Mouse (Mus musculus) left cerebral cortex, adult 11 months (tissue): Measurements from ENCODE around the gene Gm20219.
A peak's percentile ranks its signal among the peaks of the same experiment; 100 is the strongest.

ENCODE experiments used
- DNase-seq: peaks from one replicate; pipeline ENCODE4 v3.0.0; 2022; ENCODE audit warnings: low spot score

Gm20219 gene

DNA sequence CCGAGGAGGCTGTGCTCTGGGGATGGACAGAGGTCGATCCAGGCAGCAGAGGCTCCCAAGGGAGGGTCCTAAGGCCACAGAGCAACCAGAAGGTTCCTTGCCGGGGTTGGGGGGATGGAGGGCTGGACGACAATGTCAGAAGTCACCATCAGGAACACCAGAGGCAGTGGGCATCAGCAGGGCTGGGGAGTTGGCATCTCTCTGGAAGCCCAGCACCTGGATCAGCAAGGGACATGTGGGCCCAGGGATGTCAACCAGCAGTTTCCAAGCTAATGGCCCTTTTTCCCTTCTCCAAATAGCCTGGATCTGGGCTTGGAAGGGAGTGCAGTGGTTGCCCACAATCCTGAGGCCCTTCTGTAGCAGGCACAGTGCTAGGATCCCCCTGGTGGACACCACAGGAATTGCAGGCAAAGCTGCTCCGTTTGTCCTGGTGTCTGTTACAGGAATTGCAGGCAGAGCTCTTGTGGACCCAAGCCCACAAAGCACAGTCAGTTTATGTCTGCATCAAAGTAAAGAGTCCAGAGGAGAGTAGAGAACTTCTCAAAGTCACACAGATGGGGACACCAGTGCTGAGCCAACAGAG, 1.3 kb downstream of the Gm20219 start:
- peak; percentile 61 for DNase-seq

DNA sequence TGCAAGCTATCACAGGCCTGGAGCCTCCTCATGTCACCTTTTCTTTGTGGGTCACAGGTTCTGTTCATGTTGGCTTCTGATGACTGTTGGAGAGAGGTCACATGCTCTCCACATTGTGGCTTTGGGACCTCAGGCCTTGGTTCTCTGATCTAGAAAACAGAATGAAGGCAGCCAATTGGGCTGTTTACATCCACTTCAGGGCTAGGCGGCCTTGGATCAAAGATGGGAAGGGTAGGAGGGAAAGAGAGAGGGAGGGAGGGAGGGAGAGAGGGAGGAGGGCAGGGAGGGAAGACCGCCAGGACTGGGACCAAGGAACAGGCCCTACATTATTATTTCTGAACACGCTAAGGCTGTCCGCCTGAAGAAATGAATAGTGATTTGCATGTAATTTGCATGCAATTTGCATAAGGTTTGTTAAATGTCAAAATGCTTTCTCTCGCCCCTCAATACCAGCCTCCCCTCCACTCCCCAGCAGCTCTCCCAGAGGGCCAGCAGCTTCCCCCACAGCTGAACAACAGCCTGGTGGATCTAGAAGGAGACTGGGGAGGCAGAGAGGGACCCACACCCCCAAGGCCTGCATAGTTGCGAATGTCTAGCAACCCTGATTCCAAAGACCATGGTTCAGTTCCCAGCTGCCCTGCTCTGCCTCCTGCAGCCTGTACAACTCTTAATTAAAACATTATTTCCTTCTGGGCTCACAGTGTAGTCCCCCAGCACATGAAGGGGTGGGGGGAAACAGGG, 2.2 kb downstream of the Gm20219 start:
- DNase-seq = no peak

DNA sequence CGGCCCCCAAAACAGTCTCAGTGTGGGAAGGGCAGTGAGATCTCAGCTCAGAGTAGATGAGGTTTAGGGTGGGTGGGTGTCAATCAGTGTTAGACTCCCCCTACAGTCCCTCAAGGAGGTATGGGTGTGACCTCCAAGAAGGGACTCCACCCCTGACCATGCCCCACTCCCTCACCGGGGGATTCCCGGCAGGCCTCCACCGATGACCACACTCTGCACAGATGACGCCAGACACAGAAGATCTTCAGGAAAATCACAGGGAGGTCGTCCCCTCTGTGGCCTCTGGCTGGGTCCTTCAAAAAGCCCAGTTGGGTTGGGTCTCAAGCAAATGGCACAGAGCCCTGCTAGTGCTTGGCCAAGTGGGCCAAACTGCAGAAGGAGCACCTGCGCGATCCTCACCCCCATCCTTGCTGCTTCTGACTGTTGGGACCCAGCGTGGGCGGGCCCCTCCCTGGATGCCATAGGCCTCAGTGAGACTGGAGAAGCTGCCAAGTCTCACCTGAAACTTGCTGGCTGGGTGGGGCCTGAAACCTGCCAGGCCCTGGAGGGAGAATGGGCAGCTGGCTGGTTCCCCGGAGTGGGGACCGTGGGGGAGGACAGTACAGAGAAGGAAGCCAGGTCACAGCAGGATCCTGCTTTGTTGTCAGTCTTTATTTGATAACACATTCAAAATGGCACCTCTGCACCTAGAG, 3.3 kb downstream of the Gm20219 start:
- no peak for DNase-seq

- no peak for DNase-seq
These were observed 5.5 kb downstream of the Gm20219 start for GRCm38 (mm10) chr17:56548605-56549105.

DNA sequence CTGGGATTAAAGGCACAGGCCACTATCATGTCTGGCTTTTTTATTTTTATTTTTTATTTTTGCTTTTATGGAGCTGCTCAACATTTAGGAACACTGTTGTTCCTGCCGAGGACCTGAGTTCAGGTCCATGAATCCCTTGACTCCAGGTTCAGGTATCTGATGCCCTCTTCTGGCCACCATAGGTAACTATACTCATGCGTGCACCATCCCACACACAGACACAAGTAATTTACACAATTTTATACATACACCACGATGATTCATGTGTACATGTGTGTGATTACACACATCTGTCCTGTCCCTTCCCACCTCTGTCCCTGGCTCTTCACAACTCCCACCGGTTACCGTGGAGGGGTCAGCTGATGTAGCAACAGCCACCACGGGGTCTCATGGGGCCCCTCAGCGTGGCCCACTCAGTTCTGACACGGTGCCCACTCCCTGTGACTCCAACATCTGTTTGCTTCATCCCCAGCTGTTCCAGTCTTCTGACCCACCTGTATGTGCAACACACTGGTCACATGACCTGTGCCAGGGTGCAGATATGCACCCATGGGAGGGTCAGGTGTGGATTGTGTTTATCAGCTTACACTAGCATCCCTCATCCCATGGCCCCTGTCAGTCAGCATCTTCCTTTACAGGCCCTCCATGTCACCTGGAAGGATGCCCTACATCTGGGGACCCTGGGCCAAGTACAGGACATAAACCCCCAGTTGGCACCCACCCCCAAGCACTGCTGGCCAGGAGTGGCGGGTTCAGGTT, 6.2 kb downstream of the Gm20219 start:
- no peak for DNase-seq

GRCm38 (mm10) chr17:56547116-56547845, 6.9 kb downstream of the Gm20219 start:
- no peak for DNase-seq

DNA sequence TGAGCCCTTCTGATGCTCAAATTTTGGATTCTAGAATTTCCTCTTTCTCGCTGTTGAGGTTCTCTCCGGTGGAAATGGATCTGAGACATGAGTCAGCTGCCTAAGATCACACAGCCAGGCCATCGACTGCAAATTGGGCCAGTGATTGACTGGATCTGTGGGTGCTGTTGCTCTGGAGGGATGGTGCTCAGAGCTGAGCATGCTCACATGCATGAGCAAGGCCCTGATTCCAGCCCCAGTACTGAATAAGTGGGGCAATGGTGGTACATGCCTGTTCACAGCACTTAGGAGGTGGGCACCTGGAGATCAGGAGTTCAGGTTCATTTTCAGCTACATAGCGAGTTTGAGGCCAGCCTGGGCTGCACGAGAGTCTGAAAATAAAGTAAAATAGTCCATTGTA, 7.6 kb downstream of the Gm20219 start:
- DNase-seq = no peak

DNA sequence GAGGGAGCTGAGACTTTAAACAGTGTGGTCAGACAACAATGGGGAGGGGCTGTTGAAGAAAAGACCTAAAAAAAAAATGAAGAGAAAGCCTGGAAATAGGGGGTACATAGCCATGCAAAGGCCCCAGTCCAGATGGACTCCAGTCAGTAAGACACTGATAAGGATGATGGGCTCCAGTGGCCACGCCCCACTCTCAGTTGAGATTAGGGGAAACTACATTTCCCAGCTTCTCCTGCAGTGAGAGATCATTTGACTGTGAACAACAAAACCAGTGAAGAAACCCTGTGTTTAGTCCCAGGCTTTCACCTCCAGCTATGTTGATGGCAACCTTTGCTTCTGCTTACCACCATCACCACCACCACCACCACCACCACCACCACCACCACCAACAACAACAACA, 8.2 kb downstream of the Gm20219 start:
- no peak for DNase-seq

DNA sequence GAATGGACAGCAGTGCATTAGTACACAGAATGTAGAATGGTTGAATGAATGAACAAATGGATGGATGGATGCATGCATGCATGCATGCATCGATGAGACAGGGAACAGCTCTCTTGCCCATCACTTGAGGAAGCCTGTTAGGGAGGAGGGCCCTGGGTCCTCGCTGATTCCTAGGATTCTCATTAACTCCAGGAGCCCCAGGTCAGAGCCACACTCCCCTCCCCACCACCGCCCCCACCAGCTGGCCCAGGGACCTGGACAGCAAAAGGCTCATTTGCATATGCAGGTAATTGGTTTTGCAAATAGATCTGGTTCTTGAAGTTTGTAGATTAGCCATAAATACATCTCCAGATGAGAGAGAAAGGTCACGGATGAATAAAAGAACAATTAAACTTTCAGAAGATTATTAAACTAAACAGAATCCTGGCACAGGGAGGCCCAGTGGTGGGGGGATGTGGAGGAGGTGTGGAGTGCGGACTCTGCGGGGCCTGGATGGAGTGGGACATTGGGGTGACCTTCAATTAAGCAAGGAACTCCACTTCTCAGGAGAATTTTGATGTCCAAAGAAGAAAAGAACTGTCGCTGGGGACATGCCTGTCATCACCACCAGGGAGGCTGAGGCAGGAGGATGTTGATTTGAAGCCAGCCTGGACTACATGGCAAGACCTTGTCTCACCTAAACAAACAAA, 9.3 kb downstream of the Gm20219 start:
- no peak for DNase-seq

- no peak for DNase-seq
These were observed 10.4 kb downstream of the Gm20219 start for GRCm38 (mm10) chr17:56543684-56544224.

DNA sequence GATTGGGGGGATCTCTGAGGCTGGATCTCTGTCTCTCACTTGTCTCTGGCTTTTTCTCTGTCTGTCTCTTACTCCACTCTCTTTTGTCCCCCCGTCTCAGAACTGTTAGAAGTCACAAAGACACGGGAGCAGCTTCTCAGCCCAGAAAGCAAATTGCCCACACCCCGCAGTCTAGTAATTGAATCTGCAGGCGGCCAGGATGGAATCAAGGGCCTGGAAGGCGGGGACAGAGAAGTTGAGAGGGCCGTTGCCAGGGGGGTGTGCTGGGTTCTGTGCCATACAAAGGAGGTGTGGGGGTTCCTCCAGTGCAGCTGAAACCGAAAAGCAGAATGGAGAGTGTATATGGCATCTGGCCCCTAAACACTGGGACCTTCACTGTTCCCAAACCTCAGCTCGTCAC, 11.5 kb downstream of the Gm20219 start:
- no peak for DNase-seq

- DNase-seq = no peak
These were observed 13.6 kb downstream of the Gm20219 start for GRCm38 (mm10) chr17:56540562-56540975.

GRCm38 (mm10) chr17:56537912-56538311, 16.3 kb downstream of the Gm20219 start:
- DNase-seq = no peak

DNA sequence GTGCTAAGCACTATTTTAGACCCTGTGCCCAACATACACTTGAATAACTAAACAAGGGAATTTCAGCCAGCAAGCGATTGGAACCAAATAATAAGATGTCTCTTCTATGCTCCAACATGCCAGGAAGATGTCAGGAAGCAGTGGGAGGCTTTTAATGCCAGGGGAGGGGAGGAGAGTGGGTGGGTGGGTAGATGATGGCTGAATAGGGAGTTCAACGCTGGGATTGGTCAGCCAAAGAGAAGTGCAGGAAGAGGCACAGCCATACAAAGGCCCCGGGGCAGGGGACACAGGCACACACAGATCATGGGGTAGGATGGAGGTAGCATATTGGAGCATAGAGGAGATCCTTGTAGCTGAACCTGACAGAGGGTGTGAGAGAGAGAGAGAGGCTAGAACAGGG, 17.3 kb downstream of the Gm20219 start:
- DNase-seq = no peak

- no peak for DNase-seq
These were observed 18.0 kb downstream of the Gm20219 start for GRCm38 (mm10) chr17:56536192-56536591.

GRCm38 (mm10) chr17:56524943-56525342, 29.2 kb downstream of the Gm20219 start:
- no peak for DNase-seq

- no peak for DNase-seq
These were observed 31.4 kb downstream of the Gm20219 start for GRCm38 (mm10) chr17:56522744-56523143.

DNA sequence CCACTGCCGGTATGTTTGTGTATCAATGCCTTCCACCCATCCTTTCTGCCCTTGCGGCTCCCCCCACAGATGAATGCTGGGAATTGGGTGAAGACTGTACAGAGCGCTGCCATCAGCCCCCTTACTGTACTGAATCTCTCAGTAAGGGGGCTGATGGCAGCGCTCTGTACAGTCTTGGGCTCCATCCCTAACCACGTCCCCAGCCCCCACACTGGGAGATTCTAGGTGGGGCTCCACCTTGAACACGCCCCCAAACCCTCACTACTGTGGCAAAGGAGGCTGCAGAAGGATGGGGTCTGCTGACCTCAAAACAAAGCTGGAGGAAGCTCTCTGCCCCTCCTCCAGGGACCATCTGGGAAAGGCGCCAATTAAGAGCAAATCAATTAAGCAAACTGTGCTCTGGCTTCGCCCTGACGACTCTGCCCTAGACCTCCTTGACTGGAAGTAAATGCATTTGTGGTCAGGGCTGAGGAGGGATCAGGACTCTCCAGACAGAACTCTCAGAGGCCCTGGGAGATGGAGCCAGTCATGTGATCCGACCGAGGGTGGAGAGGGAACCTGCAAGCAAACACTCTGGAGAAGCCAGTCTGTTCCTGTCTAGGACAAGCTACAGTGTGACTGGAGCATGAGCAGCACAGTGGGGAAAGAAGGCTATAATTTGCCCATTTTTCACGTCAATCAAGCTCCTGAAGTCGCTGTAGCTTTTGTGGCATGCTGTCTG, 38.3 kb downstream of the Gm20219 start:
- DNase-seq = no peak

DNA sequence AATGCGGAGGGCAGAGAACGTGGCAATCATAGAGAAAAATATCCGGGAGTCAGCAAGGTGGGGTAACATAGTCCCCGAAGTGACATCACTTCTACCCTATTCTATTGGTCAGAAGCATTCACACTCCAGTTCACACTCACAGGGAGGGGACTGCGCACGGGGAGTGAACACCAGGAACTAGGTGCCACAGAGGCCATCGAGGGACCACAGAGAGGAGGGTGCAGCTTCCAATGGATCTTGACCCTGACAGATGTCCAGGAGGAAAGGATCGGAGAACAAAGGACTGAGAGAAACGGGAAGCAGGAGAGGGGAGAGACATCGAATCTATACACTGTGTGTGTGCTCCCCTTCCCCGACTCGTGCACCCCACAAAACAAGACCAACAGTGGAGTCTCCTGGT, 39.3 kb downstream of the Gm20219 start:
- DNase-seq = no peak

GRCm38 (mm10) chr17:56514330-56514729, 39.9 kb downstream of the Gm20219 start:
- no peak for DNase-seq
